Mouse (Mus musculus) lung, postnatal 10 days (tissue): Measurements from ENCODE around the gene Mcts2.

ENCODE experiments used
- DNase-seq: peaks from one replicate; pipeline ENCODE4 v3.0.0; 2021

Mcts2 gene

DNA sequence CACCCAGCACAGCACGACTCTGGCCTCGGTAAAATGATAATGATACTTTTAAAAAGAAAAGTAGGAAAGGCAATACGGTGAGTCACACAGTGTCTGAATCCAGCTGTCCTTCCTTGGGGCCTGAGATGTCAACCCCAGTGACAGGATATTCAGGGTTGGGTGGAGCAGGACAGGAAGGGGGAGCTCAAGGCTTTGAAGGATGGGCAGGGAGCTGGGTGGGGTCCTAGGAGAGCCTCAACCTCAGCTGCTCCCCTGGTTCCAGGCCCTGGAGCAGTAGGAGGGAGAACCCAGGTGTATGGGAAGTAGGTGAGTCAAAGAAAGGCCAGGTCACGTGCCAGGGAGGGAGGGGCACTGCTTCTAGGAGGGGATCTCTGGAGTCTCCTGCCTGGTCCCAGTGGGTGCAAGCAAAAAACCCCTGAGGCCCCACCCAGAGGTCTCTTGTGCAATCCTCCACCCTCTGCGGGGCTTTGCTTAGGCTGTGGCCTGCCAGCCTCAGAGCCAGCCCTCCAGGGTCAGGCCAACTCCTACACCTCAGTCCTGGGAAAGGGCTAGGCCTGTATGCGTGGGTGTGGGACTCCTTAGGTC is 40.0 kb downstream of the Mcts2 start:
- DNase-seq: no peak

DNA sequence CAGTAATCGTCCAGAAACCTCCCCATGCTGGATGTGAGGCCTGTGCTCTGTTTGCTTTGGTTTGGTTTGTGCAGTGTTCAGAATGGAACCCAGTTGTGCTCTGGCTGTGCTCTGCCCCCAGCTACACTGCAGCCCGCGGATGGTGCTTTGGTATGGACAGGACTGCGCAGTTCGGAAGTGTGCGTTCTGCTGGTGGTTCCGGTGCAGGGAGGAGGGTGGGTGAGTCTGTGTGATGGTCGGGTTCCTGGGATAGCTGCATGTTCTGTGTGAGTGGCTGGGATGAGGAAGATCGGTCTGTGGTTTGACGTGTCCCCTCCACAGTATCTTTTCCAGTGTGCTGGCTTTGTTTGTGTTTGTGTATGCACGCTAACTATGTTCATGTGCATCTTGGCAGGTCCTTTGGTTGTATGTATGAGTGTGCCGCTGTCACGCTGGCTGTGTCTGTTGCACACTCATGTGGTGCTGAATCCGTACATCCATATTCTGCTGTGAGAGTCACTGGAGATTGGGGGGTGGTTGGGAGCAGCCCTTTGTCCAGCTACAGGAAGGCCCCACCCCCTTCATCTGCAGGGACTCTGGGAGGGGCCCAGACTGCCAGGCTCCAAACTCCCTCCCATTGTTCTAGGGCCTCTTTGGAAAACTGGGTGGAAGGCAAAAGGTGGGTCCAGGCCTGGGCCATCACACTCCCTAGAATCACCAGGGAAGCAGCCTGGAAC is 41.1 kb downstream of the Mcts2 start:
- peak; percentile 82 for DNase-seq

DNA sequence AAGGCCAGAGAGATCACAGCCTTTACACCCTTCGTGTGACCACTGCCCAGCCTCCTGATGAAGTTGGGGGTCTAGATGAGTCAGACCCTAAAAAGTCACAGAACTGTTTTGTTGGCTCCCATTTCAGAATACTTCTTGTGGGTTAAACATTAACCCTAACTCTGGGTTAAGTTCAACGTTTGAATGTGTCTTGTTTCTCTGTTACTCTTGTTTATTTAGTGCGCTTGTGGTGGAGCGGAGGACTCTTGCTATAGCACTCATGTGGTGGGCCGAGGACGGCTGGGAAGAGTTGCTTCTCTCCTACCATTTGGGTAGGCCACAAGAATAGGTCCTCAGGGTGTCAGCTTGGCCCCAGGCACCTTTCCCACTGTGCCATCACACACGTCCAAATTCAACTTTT is 41.8 kb downstream of the Mcts2 start:
- DNase-seq: no peak

DNA sequence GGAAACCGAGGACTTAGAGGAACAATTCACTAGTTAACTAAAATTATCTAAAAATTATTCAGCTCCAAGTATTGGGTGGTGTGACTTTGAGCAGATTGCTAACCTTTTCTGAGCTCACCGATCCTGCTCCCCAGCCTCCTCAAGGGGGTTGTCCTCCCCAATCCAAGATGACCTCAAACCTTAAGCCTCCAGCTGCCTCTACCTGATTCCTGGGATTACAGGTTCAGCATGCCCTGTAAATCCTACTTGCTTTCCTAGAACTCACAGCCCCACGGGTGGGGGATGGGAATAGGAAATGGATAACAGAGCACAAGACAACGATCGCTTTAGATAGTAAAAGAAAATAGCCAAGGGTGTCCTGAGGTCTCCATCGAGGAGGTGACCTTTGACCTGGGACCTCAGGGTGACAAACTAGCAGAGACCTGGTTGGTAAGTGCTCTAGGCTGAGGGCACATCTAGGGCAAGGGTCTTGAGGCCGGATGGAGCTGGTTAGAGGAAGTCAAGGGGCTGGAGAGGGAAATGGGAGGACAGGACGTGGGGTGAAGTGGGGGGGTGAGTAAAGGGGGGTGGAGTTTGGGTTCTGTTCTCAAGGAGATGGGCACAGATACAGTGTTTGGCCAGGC is 42.3 kb downstream of the Mcts2 start:
- no peak for DNase-seq

DNA sequence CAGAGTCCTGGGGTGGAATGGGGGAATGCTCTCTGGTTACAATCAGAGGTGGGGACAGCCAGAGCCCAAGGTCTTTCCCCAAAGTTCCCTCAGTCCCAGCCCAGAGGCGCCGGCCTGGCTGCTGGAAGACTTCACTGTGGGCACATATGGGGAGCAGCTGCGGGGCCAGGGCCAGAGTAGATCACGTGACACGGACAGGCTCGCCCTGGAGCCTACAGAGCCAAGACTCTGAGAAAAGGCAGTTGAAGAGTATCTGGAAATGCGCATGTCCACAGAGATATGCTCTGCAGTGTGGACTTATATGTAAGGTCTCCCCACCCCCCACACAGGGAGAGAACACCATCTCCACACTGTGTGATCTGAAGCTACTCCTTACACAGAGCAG is 42.8 kb downstream of the Mcts2 start:
- DNase-seq: peak; percentile 80

DNA sequence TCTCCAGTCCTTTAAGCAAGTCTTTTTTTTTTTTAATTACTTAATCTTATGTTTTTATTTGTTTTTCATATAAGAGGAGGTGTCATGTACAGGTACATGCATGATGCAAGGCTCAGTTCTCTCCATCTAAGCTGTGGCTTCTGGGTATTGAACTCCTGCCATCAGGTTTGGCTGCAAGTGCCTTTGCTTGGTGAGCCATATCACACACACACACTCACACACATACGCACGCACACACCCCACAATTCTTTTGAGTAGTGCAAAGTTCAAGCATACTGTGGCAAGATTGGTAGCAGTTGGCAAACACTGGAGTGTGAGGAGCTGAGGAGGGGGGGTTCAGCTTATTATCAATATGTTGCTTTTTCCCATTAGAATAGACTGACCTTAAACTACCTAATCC is 46.4 kb downstream of the Mcts2 start:
- no peak for DNase-seq

DNA sequence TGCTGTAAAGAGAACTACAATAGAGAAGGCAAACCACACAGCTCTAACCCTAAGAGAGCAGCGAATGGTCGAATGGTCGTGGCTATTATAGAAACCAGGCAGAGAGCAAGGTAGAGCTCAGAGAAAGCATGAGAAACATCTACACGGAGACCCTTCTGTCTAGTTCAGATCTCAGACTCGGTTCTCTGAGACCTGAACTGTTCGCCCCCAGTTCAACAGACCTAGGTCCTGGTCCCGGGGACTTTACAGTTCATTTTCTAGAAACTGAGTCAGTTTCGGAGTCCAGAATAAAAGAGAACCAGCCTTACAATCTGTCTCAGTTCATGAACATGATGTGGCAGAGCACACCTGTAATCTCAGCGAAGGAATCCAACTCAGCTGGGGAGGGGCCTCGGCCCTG is 47.7 kb downstream of the Mcts2 start:
- DNase-seq: no peak

DNA sequence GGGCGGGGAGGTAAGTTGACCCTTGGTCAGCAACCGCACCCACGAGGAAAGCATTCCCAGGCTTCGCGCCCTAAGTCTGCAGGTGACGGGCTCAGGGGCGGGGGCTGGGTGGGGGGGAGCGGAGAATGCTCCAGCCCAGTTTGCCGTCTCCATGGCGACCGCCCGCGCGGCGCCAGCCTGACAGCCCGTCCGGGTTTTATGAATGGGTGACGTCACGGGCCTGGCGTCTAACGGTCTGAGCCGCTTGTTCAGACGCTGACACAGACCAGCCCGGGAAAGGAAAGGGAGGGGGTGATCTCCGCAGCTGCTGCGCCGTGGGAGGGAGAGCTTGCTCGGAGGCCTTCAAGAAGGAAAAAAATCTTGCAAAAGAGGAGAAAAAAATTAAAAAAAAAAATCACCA is 48.1 kb downstream of the Mcts2 start:
- peak; percentile 98 for DNase-seq

DNA sequence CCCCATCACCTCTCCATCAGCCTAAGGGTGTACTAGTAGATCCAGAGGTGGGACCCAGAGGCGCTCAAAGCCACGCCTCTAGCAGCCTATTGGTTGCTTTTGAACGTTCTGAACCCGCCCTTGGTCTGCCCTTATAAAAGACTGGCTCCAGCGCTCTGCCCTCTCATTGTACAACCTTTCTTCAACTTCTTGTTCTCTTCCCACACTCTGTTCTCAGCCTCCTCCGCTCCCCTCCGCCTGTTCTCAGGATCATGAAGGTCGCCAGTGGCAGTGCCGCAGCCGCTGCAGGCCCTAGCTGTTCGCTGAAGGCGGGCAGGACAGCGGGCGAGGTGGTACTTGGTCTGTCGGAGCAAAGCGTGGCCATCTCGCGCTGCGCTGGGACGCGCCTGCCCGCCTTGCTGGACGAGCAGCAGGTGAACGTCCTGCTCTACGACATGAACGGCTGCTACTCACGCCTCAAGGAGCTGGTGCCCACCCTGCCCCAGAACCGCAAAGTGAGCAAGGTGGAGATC is 49.3 kb downstream of the Mcts2 start, which contains the start of gene Id1:
Id1 (plus strand) TSS at position 162 of the 512 bp plus-strand sequence.
- DNase-seq: peak; percentile 96

DNA sequence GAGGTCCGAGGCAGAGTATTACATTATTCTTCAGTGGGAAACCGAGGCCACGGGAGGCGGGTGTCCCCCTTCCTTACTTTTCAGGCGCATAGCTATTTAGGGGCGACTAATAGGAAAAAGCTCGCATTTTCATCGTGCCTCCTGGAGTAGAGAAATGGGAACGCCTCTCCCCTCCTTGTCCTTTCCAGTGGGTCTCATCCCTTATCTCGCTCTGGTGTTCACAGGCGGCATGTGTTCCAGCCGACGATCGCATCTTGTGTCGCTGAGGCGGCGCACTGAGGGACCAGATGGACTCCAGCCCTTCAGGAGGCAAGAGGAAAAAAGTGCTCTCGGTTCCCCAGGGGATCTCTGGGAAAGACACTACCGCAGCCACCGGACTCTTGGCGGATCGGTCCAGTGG is 49.9 kb downstream of the Mcts2 start:
- no peak for DNase-seq
